Mouse (Mus musculus) stomach, embryonic 16.5 days (tissue): ENCODE results near the gene Stpg3. TPM values are rescaled to one million over a fixed set of nuclear protein-coding genes. Genes with fewer than 3 reads are reported as not detected.

Source experiments
- ATAC-seq: fragments of 200-750 bp; cut with Nextera tagmentation; 2 replicates; pipeline ENCODE4 v1.8.0; 2017; ENCODE audit warnings: moderate number of reproducible peaks, moderate TSS enrichment; ENCODE audit not compliant: insufficient read depth, low FRiP score
- H3K27ac ChIP-seq: fragments of 300-500 bp; sonication (generic); 2 replicates; pipeline ENCODE4 v1.5.1; 2014; ENCODE audit warnings: low read length
- H3K27me3 ChIP-seq: fragments of 300-500 bp; sonication (generic); 2 replicates; pipeline ENCODE4 v1.6.1; 2014; ENCODE audit warnings: low read length, control low read depth, mixed read lengths; ENCODE audit not compliant: control insufficient read depth, insufficient read depth
- H3K36me3 ChIP-seq: fragments of 300-500 bp; sonication (generic); 2 replicates; pipeline ENCODE4 v1.6.1; 2014; ENCODE audit warnings: low read length; ENCODE audit not compliant: control insufficient read depth, insufficient read depth
- H3K4me1 ChIP-seq: fragments of 300-500 bp; sonication (generic); 2 replicates; pipeline ENCODE4 v1.6.1; 2014; ENCODE audit warnings: low read length, control low read depth, mixed read lengths; ENCODE audit not compliant: control insufficient read depth, insufficient read depth
- H3K4me2 ChIP-seq: fragments of 300-500 bp; sonication (generic); 2 replicates; pipeline ENCODE4 v1.6.1; 2014; ENCODE audit warnings: low read depth, low read length, mixed read lengths
- H3K4me3 ChIP-seq: fragments of 300-500 bp; sonication (generic); replicated peaks from 2 replicates; pipeline ENCODE4 v1.5.1; 2014; ENCODE audit warnings: mild to moderate bottlenecking, low read length
- H3K9ac ChIP-seq: fragments of 300-500 bp; sonication (generic); 2 replicates; pipeline ENCODE4 v1.6.1; 2014; ENCODE audit warnings: low read length
- H3K9me3 ChIP-seq: fragments of 300-500 bp; sonication (generic); replicated peaks from 2 replicates; pipeline ENCODE4 v1.6.1; 2016; ENCODE audit warnings: low read length, control low read depth; ENCODE audit not compliant: control insufficient read depth
- WGBS: fragments of 180-500 bp; shearing (Covaris S2); extraction: QIAGEN DNeasy Blood & Tissue Kit; methylation state at CpG from one replicate; pipeline ENCODE4 v1.1.7; 2014; 5-methylcytosine and 5-hydroxymethylcytosine counted together
- polyA plus RNA-seq: library from polyadenylated mRNA; unstranded; fragments of >200 nt; fragmentation: Nextera tagmentation; extraction: Ambion mirVana; gene quantifications from 2 replicates; pipeline ENCODE4 v1.2.1, GENCODE M21; 2015

Stpg3 gene
- polyA plus RNA-seq, 1 experiment from 2014 or later, result 0.06 TPM

- Histone ChIP-seq H3K4me2 (no peak overlapping the region), H3K9me3 (no peaks in the 10 kb centered on the region), H3K4me3 (no peak overlapping the region), H3K27ac (no peak overlapping the region), H3K9ac (no peak overlapping the region; the same call in 1 of the 2 replicates), H3K36me3 (no peaks in the 10 kb centered on the region), H3K27me3 (no peaks in the 10 kb centered on the region; the same call in 1 of the 2 replicates), H3K4me1 (peaks cover 10% of the 10 kb centered on the region)
- 78% methylated on average over 7 of the region's 7 CpGs for WGBS
- ATAC-seq, result no peak
Measured at GRCm38 (mm10) chr2:25230581-25230980, 16.1 kb upstream of the Stpg3 start.

- no peak for ATAC-seq
Measured at GRCm38 (mm10) chr2:25229582-25229981, 15.1 kb upstream of the Stpg3 start.

DNA sequence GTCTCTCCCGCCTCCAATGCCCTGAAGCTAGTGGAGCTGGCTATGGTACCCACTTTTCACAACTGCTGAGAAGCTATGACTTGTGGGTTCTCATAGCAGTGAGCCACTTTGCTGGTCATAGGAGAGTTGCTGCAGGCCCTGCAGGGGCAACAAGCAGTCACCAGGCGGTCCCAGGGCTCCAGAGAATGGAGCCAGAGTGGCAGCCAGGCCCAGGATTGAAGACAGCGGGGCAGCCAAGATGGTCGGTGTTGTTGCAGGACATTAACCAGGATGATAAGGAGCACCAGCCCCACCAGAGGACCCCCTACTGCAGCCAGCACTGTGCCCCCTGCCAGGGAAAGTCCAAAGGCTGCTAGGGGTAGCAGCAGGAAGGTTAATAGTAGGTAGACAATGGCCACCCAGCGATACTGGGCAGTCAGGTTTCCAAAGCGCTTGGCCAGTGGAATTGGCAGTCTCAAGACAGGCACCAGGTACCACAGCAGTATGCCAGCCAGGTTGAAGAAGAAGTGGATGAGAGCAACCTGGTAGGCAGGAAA, 14.6 kb upstream of the Stpg3 start:
- Histone ChIP-seq H3K36me3 (no peaks in the 10 kb centered on the region), H3K4me2 (peak overlapping the region; percentile 49; the same call in 1 of the 2 replicates), H3K9me3 (no peaks in the 10 kb centered on the region), H3K9ac (peak overlapping the region; percentile 1; the same call in 1 of the 2 replicates), H3K27ac (no peak overlapping the region), H3K27me3 (no peaks in the 10 kb centered on the region; the same call in 1 of the 2 replicates), H3K4me1 (peaks cover 15% of the 10 kb centered on the region), H3K4me3 (no peak overlapping the region)
- no peak for ATAC-seq
- WGBS, result 73% methylated on average over 6 of the region's 6 CpGs

More at GRCm38 (mm10) chr2:25229582-25229981, 15.1 kb upstream of the Stpg3 start:
- Histone ChIP-seq H3K4me1 (peaks cover 15% of the 10 kb centered on the region), H3K27ac (no peak overlapping the region), H3K9ac (no peak overlapping the region), H3K36me3 (no peaks in the 10 kb centered on the region), H3K9me3 (no peaks in the 10 kb centered on the region), H3K4me2 (no peak overlapping the region), H3K27me3 (no peaks in the 10 kb centered on the region; the same call in 1 of the 2 replicates), H3K4me3 (no peak overlapping the region)
- 80% methylated on average over 5 of the region's 5 CpGs for WGBS

DNA sequence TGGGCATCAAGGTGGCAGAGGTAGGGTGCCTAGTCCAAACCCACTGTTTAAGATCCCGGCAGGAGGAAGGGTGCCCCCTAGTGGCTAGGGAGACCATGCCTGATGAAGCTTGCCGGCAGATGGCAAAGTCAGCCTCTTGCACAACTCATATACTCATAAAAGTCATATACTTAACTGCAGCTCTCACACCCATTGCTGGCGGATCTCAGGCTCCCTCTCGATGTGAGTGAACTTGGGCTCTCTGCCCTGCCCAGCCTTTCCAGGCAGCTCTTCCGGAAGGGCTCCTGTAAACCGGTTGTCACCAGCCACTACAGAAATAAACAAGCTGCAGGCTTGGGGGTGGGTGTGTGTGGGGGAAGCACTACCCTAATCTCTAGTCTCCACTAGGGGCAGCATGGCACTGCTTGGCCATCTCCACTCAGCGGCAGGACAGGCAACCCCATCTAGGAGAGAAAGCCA, 14.0 kb upstream of the Stpg3 start:
- peak overlapping the region; percentile 49 for H3K4me2 ChIP-seq
- no peaks in the 10 kb centered on the region; the same call in 1 of the 2 replicates for H3K27me3 ChIP-seq
- H3K4me1 ChIP-seq, result peaks cover 20% of the 10 kb centered on the region
- ATAC-seq, result 0 out of 2 replicates have a peak, but pooled peaks have one; percentile 5
- H3K4me3 ChIP-seq, result peak overlapping the region; percentile 30
- peak overlapping the region; percentile 72 for H3K27ac ChIP-seq
- 2% methylated on average over 7 of the region's 7 CpGs for WGBS
- H3K36me3 ChIP-seq, result no peaks in the 10 kb centered on the region
- H3K9me3 ChIP-seq, result no peaks in the 10 kb centered on the region
- peak overlapping the region; percentile 64 for H3K9ac ChIP-seq

GRCm38 (mm10) chr2:25227406-25227805, 13.0 kb upstream of the Stpg3 start:
- Histone ChIP-seq H3K9ac (no peak overlapping the region), H3K4me1 (peaks cover 22% of the 10 kb centered on the region), H3K4me3 (no peak overlapping the region), H3K27ac (no peak overlapping the region), H3K4me2 (no peak overlapping the region), H3K9me3 (no peaks in the 10 kb centered on the region), H3K27me3 (no peaks in the 10 kb centered on the region; the same call in 1 of the 2 replicates), H3K36me3 (no peaks in the 10 kb centered on the region)
- ATAC-seq, result no peak
- 94% methylated on average over 4 of the region's 4 CpGs for WGBS

DNA sequence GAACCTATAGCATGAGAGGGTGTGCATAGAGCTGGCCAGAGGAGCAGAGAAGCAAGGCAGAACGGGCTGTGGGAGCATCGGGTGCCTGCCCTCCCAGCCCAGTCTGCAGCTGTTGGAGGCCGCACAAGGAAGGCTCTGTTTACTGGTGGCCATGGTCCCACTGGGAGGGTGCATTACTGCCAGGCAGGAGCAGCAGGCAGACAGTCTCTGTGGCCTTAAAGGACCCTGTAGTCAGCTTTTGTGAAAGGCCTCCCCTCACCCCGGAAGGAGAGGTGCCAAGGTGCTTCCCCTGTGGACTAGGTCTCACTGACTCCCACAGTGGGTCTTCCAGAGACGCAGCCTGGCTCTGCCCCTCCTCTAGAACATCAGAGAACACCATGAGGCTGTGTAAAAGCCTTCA, 12.4 kb upstream of the Stpg3 start:
- Histone ChIP-seq H3K4me3 (no peak overlapping the region), H3K27me3 (no peaks in the 10 kb centered on the region; the same call in 1 of the 2 replicates), H3K4me2 (no peak overlapping the region), H3K9ac (no peak overlapping the region), H3K27ac (no peak overlapping the region), H3K36me3 (0 out of 2 replicates have a peak, but pooled peaks cover 3% of the 10 kb centered on the region), H3K4me1 (peaks cover 22% of the 10 kb centered on the region), H3K9me3 (no peaks in the 10 kb centered on the region)
- no peak for ATAC-seq
- 78% methylated on average over 5 of the region's 5 CpGs for WGBS

GRCm38 (mm10) chr2:25225811-25226379, 11.5 kb upstream of the Stpg3 start:
- Histone ChIP-seq H3K27me3 (no peaks in the 10 kb centered on the region), H3K36me3 (0 out of 2 replicates have a peak, but pooled peaks cover 5% of the 10 kb centered on the region), H3K9ac (peak overlapping the region; percentile 75; the same call in 1 of the 2 replicates), H3K27ac (peak overlapping the region; percentile 99), H3K4me3 (peak overlapping the region; percentile 63), H3K4me2 (peak overlapping the region; percentile 60), H3K4me1 (peaks cover 22% of the 10 kb centered on the region), H3K9me3 (no peaks in the 10 kb centered on the region)
- ATAC-seq, result no peak
- 68% methylated on average over 8 of the region's 8 CpGs for WGBS

DNA sequence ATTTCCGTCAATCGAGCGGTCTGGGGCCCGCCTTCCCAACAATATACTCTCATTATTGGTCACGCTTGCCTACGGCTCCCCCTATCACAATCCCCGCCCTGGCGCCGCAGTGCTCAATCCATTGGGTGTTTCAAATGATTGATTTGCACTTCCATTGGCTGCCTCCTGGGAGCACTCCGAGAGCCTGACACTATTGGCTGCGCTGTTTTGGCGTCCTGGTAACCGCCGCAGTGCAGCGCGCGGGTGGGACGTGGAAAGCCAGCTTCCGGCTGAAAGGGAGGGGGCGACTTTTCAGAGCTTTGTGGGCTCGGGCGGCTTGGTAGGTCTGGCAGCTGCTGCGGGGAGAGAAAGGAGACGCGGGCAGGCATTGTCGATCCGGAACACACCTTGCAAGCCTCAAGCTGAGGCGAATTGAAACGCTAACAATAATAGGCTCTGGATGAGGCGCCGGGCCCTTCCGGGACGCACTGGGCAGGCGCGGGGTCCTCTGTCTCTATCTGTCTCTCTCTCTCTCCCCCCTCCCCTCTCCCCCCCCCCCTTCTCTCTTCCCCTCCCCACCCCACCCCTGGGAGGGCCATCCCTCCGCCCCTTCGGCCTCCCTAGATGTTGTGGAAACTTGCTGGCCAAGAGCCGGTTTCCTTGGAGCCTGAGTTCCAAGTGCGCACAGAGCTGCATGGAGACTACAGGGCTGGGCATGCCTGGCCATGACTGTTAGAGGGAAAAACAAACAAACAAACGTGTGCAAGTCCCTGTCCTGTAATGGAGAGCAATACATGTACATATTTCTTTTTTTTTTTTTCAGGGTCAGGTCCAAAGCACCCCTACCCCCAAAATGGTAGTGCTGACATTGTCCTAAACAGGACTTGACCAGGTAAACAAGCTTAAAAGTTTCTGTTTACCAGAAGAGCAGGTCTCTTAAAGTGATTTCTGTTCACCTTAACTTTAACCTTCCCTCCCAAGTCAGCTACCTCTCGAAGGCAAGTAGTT, 10.6 kb upstream of the Stpg3 start:
- Histone ChIP-seq H3K27ac (peak overlapping the region; percentile 99), H3K4me2 (peak overlapping the region; percentile 60), H3K4me3 (peak overlapping the region; percentile 63), H3K27me3 (no peaks in the 10 kb centered on the region), H3K4me1 (peaks cover 22% of the 10 kb centered on the region), H3K36me3 (0 out of 2 replicates have a peak, but pooled peaks cover 5% of the 10 kb centered on the region), H3K9me3 (no peaks in the 10 kb centered on the region), H3K9ac (peak overlapping the region; percentile 75)
- 2% methylated on average over 41 of the region's 41 CpGs for WGBS
- ATAC-seq, result peak; percentile 95
